Comparison of ENCODE assay signal across 8 mouse cellular contexts in the genomic region with DNA sequence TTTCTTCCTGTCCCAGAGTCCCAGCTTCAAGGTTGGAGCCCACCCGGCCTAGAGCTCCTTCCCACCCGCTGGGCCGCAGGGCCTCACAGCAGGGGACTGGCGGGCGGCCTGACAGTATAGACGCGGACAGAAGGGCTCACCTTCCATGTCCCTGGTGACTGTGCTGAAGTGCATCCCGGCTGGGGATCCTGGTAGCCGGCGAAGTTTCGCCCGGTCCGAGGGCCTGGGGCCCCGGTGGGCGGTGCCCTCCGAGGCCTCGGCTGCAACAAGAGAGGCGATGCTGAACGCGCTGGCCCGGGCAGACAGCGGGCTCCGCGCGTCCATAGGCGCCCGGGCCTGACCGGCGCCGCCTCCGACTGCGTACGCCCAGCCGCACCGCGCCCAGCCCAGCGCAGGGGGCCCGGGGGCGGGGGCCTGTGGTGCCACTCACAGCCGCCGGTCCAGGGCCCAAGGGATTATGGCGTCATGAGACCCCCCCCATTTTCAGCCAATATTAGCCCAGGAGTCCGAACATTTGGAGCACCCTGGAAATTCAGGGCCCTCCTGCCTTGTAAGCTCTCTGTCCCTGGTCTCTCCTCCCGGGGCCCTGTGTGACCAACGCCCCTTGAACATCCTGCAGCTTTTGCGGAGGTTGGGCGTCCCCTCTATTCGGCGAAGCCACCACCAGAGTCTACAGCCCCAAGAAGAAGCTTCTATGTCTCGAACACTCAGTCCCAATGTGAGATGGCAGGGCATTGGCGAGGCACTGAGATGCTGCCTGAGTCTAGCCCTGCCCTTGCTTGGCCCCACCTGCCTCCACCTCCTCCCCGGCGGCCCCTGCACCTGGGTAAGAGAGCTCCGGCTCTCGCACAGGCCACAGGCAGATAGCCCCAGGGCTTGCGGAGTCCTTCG. TPM values are rescaled to one million over a fixed set of nuclear protein-coding genes. Genes with fewer than 3 reads are reported as not detected.
DNase-seq lines count a peak whose midpoint lies in the region; ATAC-seq and TF ChIP-seq lines count a peak whose summit lies in the region.

No protein-coding gene starts in this region.

- H3K9me3 ChIP-seq in kidney, postnatal 0 days (replicated peaks; ENCODE audit: low read length), result no peaks in the 10 kb centered on the region
- H3K9me3 ChIP-seq in embryonic facial prominence, embryonic 13.5 days, result no peaks in the 10 kb centered on the region
- H3K9me3 ChIP-seq in intestine, embryonic 15.5 days, result no peaks in the 10 kb centered on the region
- no peaks in the 10 kb centered on the region for H3K9me3 ChIP-seq in neural tube, embryonic 14.5 days (ENCODE audit: control insufficient read depth, low read length)

- H3K9ac ChIP-seq in kidney, postnatal 0 days (ENCODE audit: low read depth, low read length), result no peak overlapping the region
- H3K9ac ChIP-seq in embryonic facial prominence, embryonic 13.5 days, result peak overlapping the region; percentile 55
- no peak overlapping the region for H3K9ac ChIP-seq in intestine, embryonic 15.5 days
- no peak overlapping the region for H3K9ac ChIP-seq in neural tube, embryonic 14.5 days (replicated peaks; ENCODE audit: low read depth, low read length)

- H3K4me2 ChIP-seq in kidney, postnatal 0 days (ENCODE audit: low read length), result peak overlapping the region; percentile 26; the same call in 1 of the 2 replicates
- H3K4me2 ChIP-seq in embryonic facial prominence, embryonic 13.5 days, result peak overlapping the region; percentile 82
- peak overlapping the region; percentile 50 for H3K4me2 ChIP-seq in intestine, embryonic 15.5 days (replicated peaks)
- peak overlapping the region; percentile 11; the same call in 1 of the 2 replicates for H3K4me2 ChIP-seq in neural tube, embryonic 14.5 days (ENCODE audit: low read depth, low read length)

- no peak for TF ChIP-seq CTCF in kidney, postnatal 0 days (IDR thresholded peaks at IDR 0.05; ENCODE audit: low read depth)
- TF ChIP-seq CTCF in kidney, adult 2 months (conservative IDR thresholded peaks at IDR 0.05; ENCODE audit: insufficient read depth, insufficient read length, low read depth, low read length), result no peak

- peak overlapping the region; percentile 4 for H3K4me3 ChIP-seq in kidney, postnatal 0 days (replicated peaks; ENCODE audit: low read depth, low read length)
- no peak overlapping the region for H3K4me3 ChIP-seq in kidney, adult 2 months (ENCODE audit: insufficient read depth, low read depth, low read length)
- H3K4me3 ChIP-seq in embryonic facial prominence, embryonic 13.5 days, result peak overlapping the region; percentile 52
- peak overlapping the region; percentile 22 for H3K4me3 ChIP-seq in intestine, embryonic 15.5 days (replicated peaks)
- peak overlapping the region; percentile 10; the same call in 1 of the 2 replicates for H3K4me3 ChIP-seq in neural tube, embryonic 14.5 days (ENCODE audit: low read depth, low read length)

- H3K27ac ChIP-seq in kidney, postnatal 0 days, result no peak overlapping the region
- no peak overlapping the region for H3K27ac ChIP-seq in kidney, adult 2 months (ENCODE audit: insufficient read depth, low read depth, low read length)
- no peak overlapping the region for H3K27ac ChIP-seq in embryonic facial prominence, embryonic 13.5 days
- no peak overlapping the region for H3K27ac ChIP-seq in intestine, embryonic 15.5 days
- no peak overlapping the region for H3K27ac ChIP-seq in neural tube, embryonic 14.5 days (ENCODE audit: low read depth, low read length)

- TF ChIP-seq POLR2A in kidney, adult 2 months (IDR thresholded peaks at IDR 0.05; ENCODE audit: low read depth, low read length), result no peak

- WGBS in kidney, postnatal 0 days, result 3% methylated on average over 52 of the region's 57 CpGs
- 11% methylated on average over 57 of the region's 57 CpGs for WGBS in kidney, adult 2 months
- 1% methylated on average over 57 of the region's 57 CpGs for WGBS in embryonic facial prominence, embryonic 13.5 days
- WGBS in intestine, embryonic 15.5 days, result 2% methylated on average over 57 of the region's 57 CpGs
- 1% methylated on average over 52 of the region's 57 CpGs for WGBS in neural tube, embryonic 14.5 days

- H3K36me3 ChIP-seq in kidney, postnatal 0 days (ENCODE audit: insufficient read depth, low read length), result no peaks in the 10 kb centered on the region
- no peaks in the 10 kb centered on the region for H3K36me3 ChIP-seq in kidney, adult 2 months (ENCODE audit: control insufficient read depth, insufficient read depth, low read length)
- H3K36me3 ChIP-seq in embryonic facial prominence, embryonic 13.5 days, result no peaks in the 10 kb centered on the region
- no peaks in the 10 kb centered on the region for H3K36me3 ChIP-seq in intestine, embryonic 15.5 days
- no peaks in the 10 kb centered on the region for H3K36me3 ChIP-seq in neural tube, embryonic 14.5 days (ENCODE audit: control insufficient read depth, insufficient read depth, low read length)

- H3K27me3 ChIP-seq in kidney, postnatal 0 days (ENCODE audit: insufficient read depth, low read length), result peaks cover 88% of the 10 kb centered on the region
- H3K27me3 ChIP-seq in kidney, adult 2 months (replicated peaks; ENCODE audit: control insufficient read depth, insufficient read depth, low read length), result no peaks in the 10 kb centered on the region; the same call in 1 of the 2 replicates
- peaks cover 97% of the 10 kb centered on the region for H3K27me3 ChIP-seq in embryonic facial prominence, embryonic 13.5 days
- peaks cover 94% of the 10 kb centered on the region for H3K27me3 ChIP-seq in intestine, embryonic 15.5 days (replicated peaks)
- H3K27me3 ChIP-seq in neural tube, embryonic 14.5 days (ENCODE audit: control insufficient read depth, insufficient read depth, low read length), result peaks cover 88% of the 10 kb centered on the region

- no peak for DNase-seq in kidney, postnatal 0 days (ENCODE audit: low spot score)
- no peak for DNase-seq in kidney, adult 2 months
- DNase-seq in cerebellum, adult 11-12 months, result no peak
- DNase-seq in thymus, postnatal 14 days, result no peak
- DNase-seq in urinary bladder, postnatal 4 days (ENCODE audit: low spot score in 2 of 2), result no peak

- no peak for ATAC-seq in kidney, postnatal 0 days (replicated peaks; ENCODE audit: low FRiP score, low read depth)
- no peak for ATAC-seq in embryonic facial prominence, embryonic 13.5 days (ENCODE audit: insufficient number of reproducible peaks, insufficient read depth, low FRiP score, low TSS enrichment, low read depth)
- 0 out of 2 replicates have a peak, but pooled peaks have one; percentile 9 for ATAC-seq in intestine, embryonic 15.5 days
- ATAC-seq in neural tube, embryonic 14.5 days (ENCODE audit: low read depth), result 0 out of 2 replicates have a peak, but pooled peaks have one; percentile 7

- H3K4me1 ChIP-seq in kidney, postnatal 0 days (replicated peaks; ENCODE audit: insufficient read depth, low read length), result peaks cover 19% of the 10 kb centered on the region
- H3K4me1 ChIP-seq in kidney, adult 2 months (ENCODE audit: control insufficient read depth, insufficient read depth, low read length), result no peaks in the 10 kb centered on the region
- H3K4me1 ChIP-seq in embryonic facial prominence, embryonic 13.5 days, result peaks cover 49% of the 10 kb centered on the region
- peaks cover 47% of the 10 kb centered on the region for H3K4me1 ChIP-seq in intestine, embryonic 15.5 days (replicated peaks)
- peaks cover 16% of the 10 kb centered on the region for H3K4me1 ChIP-seq in neural tube, embryonic 14.5 days (ENCODE audit: control insufficient read depth, insufficient read depth, low read length)

RNA-seq across cellular contexts. Expression of a gene that starts 2.4 kb away (rescaled TPM):
- 0.23 and 0.32 TPM in 2 replicates for polyA plus RNA-seq in kidney, postnatal 0 days (2015; fragmentation: Nextera tagmentation; extraction: Ambion mirVana)
- 0.15 and 1.7 TPM in 2 replicates for polyA plus RNA-seq in kidney, adult 2 months (2012; rRNA removed)
- polyA plus RNA-seq in embryonic facial prominence, embryonic 13.5 days (2015; fragmentation: Nextera tagmentation; extraction: Ambion mirVana), result 7.9 and 8.3 TPM in 2 replicates
- 0.23 and 0.49 TPM in 2 replicates for polyA plus RNA-seq in intestine, embryonic 15.5 days (2015; fragmentation: Nextera tagmentation; extraction: Ambion mirVana)
- polyA plus RNA-seq in neural tube, embryonic 14.5 days (2014; fragmentation: Nextera tagmentation; extraction: Ambion mirVana), result 0.64 and 1.5 TPM in 2 replicates

RNA-seq across cellular contexts. Expression of a gene that starts 34.1 kb away (rescaled TPM):
- polyA plus RNA-seq in kidney, postnatal 0 days (2015; fragmentation: Nextera tagmentation; extraction: Ambion mirVana), result 0.57 and 0.92 TPM in 2 replicates
- polyA plus RNA-seq in kidney, adult 2 months (2012; rRNA removed), result 0.34 and 0.69 TPM in 2 replicates
- polyA plus RNA-seq in embryonic facial prominence, embryonic 13.5 days (2015; fragmentation: Nextera tagmentation; extraction: Ambion mirVana), result 2.2 and 3.2 TPM in 2 replicates
- polyA plus RNA-seq in intestine, embryonic 15.5 days (2015; fragmentation: Nextera tagmentation; extraction: Ambion mirVana), result 2.2 and 2.5 TPM in 2 replicates
- 11.5 and 14.1 TPM in 2 replicates for polyA plus RNA-seq in neural tube, embryonic 14.5 days (2014; fragmentation: Nextera tagmentation; extraction: Ambion mirVana)

RNA-seq across cellular contexts. Expression of a gene that starts 38.1 kb away (rescaled TPM):
- polyA plus RNA-seq in kidney, postnatal 0 days (2015; fragmentation: Nextera tagmentation; extraction: Ambion mirVana), result 1.3 and 2.0 TPM in 2 replicates
- 1.1 and 1.4 TPM in 2 replicates for polyA plus RNA-seq in kidney, adult 2 months (2012; rRNA removed)
- 4.5 and 7.4 TPM in 2 replicates for polyA plus RNA-seq in embryonic facial prominence, embryonic 13.5 days (2015; fragmentation: Nextera tagmentation; extraction: Ambion mirVana)
- polyA plus RNA-seq in intestine, embryonic 15.5 days (2015; fragmentation: Nextera tagmentation; extraction: Ambion mirVana), result 3.5 and 4.3 TPM in 2 replicates
- polyA plus RNA-seq in neural tube, embryonic 14.5 days (2014; fragmentation: Nextera tagmentation; extraction: Ambion mirVana), result 8.3 and 10.7 TPM in 2 replicates

RNA-seq across cellular contexts. Expression of a gene that starts 41.7 kb away (rescaled TPM):
- polyA plus RNA-seq in kidney, postnatal 0 days (2015; fragmentation: Nextera tagmentation; extraction: Ambion mirVana), result 10.4 and 12.0 TPM in 2 replicates
- 3.1 and 3.8 TPM in 2 replicates for polyA plus RNA-seq in kidney, adult 2 months (2012; rRNA removed)
- polyA plus RNA-seq in embryonic facial prominence, embryonic 13.5 days (2015; fragmentation: Nextera tagmentation; extraction: Ambion mirVana), result 39.7 and 45.9 TPM in 2 replicates
- polyA plus RNA-seq in intestine, embryonic 15.5 days (2015; fragmentation: Nextera tagmentation; extraction: Ambion mirVana), result 39.0 and 42.7 TPM in 2 replicates
- polyA plus RNA-seq in neural tube, embryonic 14.5 days (2014; fragmentation: Nextera tagmentation; extraction: Ambion mirVana), result 179 and 183 TPM in 2 replicates

Comparison
In these comparisons a context has a peak if more than half of its experiments do, and no peak if none do; other contexts are left out.
1. ATAC-seq: peak in intestine, embryonic 15.5 days (single experiment) and neural tube, embryonic 14.5 days (single experiment); none in kidney, postnatal 0 days (single experiment) and embryonic facial prominence, embryonic 13.5 days (single experiment).
2. H3K4me2 ChIP-seq: peak in every context shown above with its lines; median percentile 82 in embryonic facial prominence, embryonic 13.5 days; 50 in intestine, embryonic 15.5 days; 26 in kidney, postnatal 0 days; 11 in neural tube, embryonic 14.5 days.